Mouse (Mus musculus) C2C12 (cell line): Measurements from ENCODE around the gene Arap1.

Source experiments
- CEBPB ChIP-seq: IDR thresholded peaks from one replicate; pipeline ENCODE4 v1.6.1; 2011; ENCODE audit warnings: low read depth, mild to moderate bottlenecking, control low read depth, moderate library complexity
- CTCF ChIP-seq: IDR thresholded peaks from one replicate; pipeline ENCODE4 v1.5.1; 2011; ENCODE audit not compliant: control insufficient read depth, insufficient read depth, insufficient read length
- FOSL1 ChIP-seq: IDR thresholded peaks from one replicate; pipeline ENCODE4 v1.8.0; 2011; ENCODE audit warnings: mild to moderate bottlenecking, low read length; ENCODE audit not compliant: poor library complexity, insufficient read depth, severe bottlenecking
- MAX ChIP-seq: IDR thresholded peaks from one replicate; pipeline ENCODE4 v1.6.1; 2011; ENCODE audit warnings: mild to moderate bottlenecking, control low read depth
- MYOG ChIP-seq: IDR thresholded peaks from one replicate; pipeline ENCODE4 v1.6.1; 2011; ENCODE audit not compliant: control insufficient read depth, insufficient read length; ENCODE audit errors: extremely low read depth
- USF1 ChIP-seq: IDR thresholded peaks from one replicate; pipeline ENCODE4 v1.6.1; 2011; ENCODE audit warnings: low read depth, mild to moderate bottlenecking, control low read depth, moderate library complexity

DNA sequence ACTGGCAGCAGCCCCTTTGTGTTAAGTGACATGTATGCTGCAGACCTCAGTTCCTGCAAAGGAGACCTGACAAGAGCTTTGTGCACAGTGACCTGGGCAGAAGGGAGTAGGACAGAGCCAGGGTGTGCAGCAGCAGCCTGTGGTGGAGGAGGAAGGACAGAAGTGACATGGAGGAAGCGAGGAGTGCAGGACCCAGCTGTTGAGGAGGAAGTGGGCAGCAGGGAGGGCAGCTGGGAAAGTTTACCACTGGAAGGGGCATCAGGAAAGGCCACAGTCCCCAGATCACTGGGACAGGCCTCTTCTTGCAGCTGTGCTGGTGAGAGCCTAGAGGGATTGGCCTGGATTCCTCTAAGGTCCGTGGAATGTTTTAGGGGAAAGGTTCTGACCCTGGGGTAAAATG, 31.9 kb downstream of the Arap1 start:
- TF ChIP-seq CTCF (no peak), USF1 (no peak), CEBPB (no peak), MYOG (no peak), MAX (no peak), FOSL1 (no peak)
